Mouse (Mus musculus) layer of hippocampus, postnatal 25 days (tissue): ENCODE measurements around the gene Unc13b. TPM values are rescaled to one million over a fixed set of nuclear protein-coding genes. Genes with fewer than 3 reads are reported as not detected.

ENCODE experiments used
- DNase-seq, 2 experiments: peaks; one replicate each; pipeline ENCODE4 v3.0.0; 2022; ENCODE audit warnings: mixed read lengths in 2 of 2, low spot score in 1 of 2; ENCODE audit errors: extremely low spot score in 1 of 2
- total RNA-seq, 2 experiments: library from RNA; stranded (reverse); gene quantifications; 2 replicates each; pipeline ENCODE4 v1.2.3; 2021

The Unc13b gene
- total RNA-seq, 2 experiments from 2014 or later, result 32.7 to 49.6 TPM

- DNase-seq, result peak; percentile 61 to 81
These were observed 208.0 kb downstream of the Unc13b start, which contains the start of gene Atp8b5 for GRCm38 (mm10) chr4:43266623-43267322. TSS of gene Atp8b5 (plus strand) at chr4:43267159.

GRCm38 (mm10) chr4:43267323-43267658, 208.5 kb downstream of the Unc13b start:
- DNase-seq, result no peak

- DNase-seq, result no peak
These were observed 226.7 kb downstream of the Unc13b start for GRCm38 (mm10) chr4:43285476-43285875.

- no peak for DNase-seq
These were observed 228.6 kb downstream of the Unc13b start for GRCm38 (mm10) chr4:43287305-43287704.

GRCm38 (mm10) chr4:43294001-43294400, 235.2 kb downstream of the Unc13b start:
- DNase-seq, result peak in 1 of 2 experiments; percentile 7

- DNase-seq, result no peak
These were observed 251.1 kb downstream of the Unc13b start for GRCm38 (mm10) chr4:43309696-43310338.

Other genes with a start within 250 kb of the Unc13b start
- under 1 TPM; 0.12 to 0.20 TPM for gene Fam205a1, start 205.1 kb upstream of the Unc13b start, total RNA-seq
- gene Gm12394, start 202.2 kb upstream of the Unc13b start, total RNA-seq, result under 1 TPM; 0.64 to 0.80 TPM
- gene Fam205c, start 184.7 kb upstream of the Unc13b start, total RNA-seq, result under 1 TPM; 0.64 to 0.87 TPM
- 100 to 1,000 TPM; 137 to 149 TPM for gene Phf24, start 142.3 kb upstream of the Unc13b start, total RNA-seq
- gene Dnajb5, start 109.1 kb upstream of the Unc13b start, total RNA-seq, result 100 to 1,000 TPM; 208 to 224 TPM
- not detected for gene 1700022I11Rik, start 89.3 kb upstream of the Unc13b start, total RNA-seq
- 100 to 1,000 TPM; 191 to 201 TPM for gene Vcp, start 58.4 kb upstream of the Unc13b start, total RNA-seq
- gene Fancg, start 48.4 kb upstream of the Unc13b start, total RNA-seq, result 1 to 10 TPM; 7.7 to 8.7 TPM
- gene Pigo, start 33.1 kb upstream of the Unc13b start, total RNA-seq, result 10 to 100 TPM; 33.9 TPM
- gene Stoml2, start 27.2 kb upstream of the Unc13b start, total RNA-seq, result 100 to 1,000 TPM in 1 of 2 experiments, 10 to 100 TPM in 1; 85.6 to 108 TPM
- 10 to 100 TPM; 32.9 to 37.7 TPM for gene Fam214b, start 12.7 kb upstream of the Unc13b start, total RNA-seq
- under 1 TPM; 0.12 to 0.23 TPM for gene Atp8b5, start 208.2 kb downstream of the Unc13b start, total RNA-seq